Mouse (Mus musculus) lung, postnatal 10 days (tissue): ENCODE results near the gene Gm47996.
"Not testable (repeated sequence)": the region's sequence is repeated elsewhere in the genome, so short reads cannot be mapped to it uniquely, and the experiment has no call there.

Source experiments
- DNase-seq: peaks from one replicate; pipeline ENCODE4 v3.0.0; 2021

Gene Gm47996

GRCm38 (mm10) chr1:151209824-151210355, at the start of gene Gm47996:
Gene Gm47996 (plus strand): TSS chr1:151210131.
- not testable (repeated sequence) for DNase-seq

- no peak for DNase-seq
These were observed 43.9 kb upstream of the Gm47996 start for GRCm38 (mm10) chr1:151166031-151166430.

GRCm38 (mm10) chr1:151167297-151168047, 42.5 kb upstream of the Gm47996 start:
- DNase-seq: no peak

GRCm38 (mm10) chr1:151168637-151169036, 41.3 kb upstream of the Gm47996 start:
- no peak for DNase-seq

- no peak for DNase-seq
These were observed 38.1 kb upstream of the Gm47996 start for GRCm38 (mm10) chr1:151171572-151172461.

GRCm38 (mm10) chr1:151177030-151177936, 32.6 kb upstream of the Gm47996 start:
- DNase-seq: peak; percentile 11

- no peak for DNase-seq
These were observed 32.0 kb upstream of the Gm47996 start for GRCm38 (mm10) chr1:151177937-151178271.

- no peak for DNase-seq
These were observed 31.3 kb upstream of the Gm47996 start for GRCm38 (mm10) chr1:151178505-151179083.

- no peak for DNase-seq
These were observed 29.8 kb upstream of the Gm47996 start for GRCm38 (mm10) chr1:151180167-151180566.

- not testable (repeated sequence) for DNase-seq
These were observed 27.7 kb upstream of the Gm47996 start, which contains the start of gene Gm47985 for GRCm38 (mm10) chr1:151182266-151182665. Gene Gm47985 (plus strand): TSS chr1:151182537.

GRCm38 (mm10) chr1:151186186-151186585, 23.7 kb upstream of the Gm47996 start:
- DNase-seq: not testable (repeated sequence)

GRCm38 (mm10) chr1:151186879-151187424, 23.0 kb upstream of the Gm47996 start:
- not testable (repeated sequence) for DNase-seq

GRCm38 (mm10) chr1:151188469-151188868, 21.5 kb upstream of the Gm47996 start:
- DNase-seq: no peak

- DNase-seq: not testable (repeated sequence)
These were observed 17.9 kb upstream of the Gm47996 start, which contains the start of gene Gm8947 for GRCm38 (mm10) chr1:151192075-151192474. Gene Gm8947 (plus strand): TSS chr1:151192376.

- not testable (repeated sequence) for DNase-seq
These were observed 17.2 kb upstream of the Gm47996 start for GRCm38 (mm10) chr1:151192739-151193138.

GRCm38 (mm10) chr1:151195986-151196385, 13.9 kb upstream of the Gm47996 start:
- not testable (repeated sequence) for DNase-seq

GRCm38 (mm10) chr1:151196690-151197089, 13.2 kb upstream of the Gm47996 start:
- not testable (repeated sequence) for DNase-seq

- DNase-seq: not testable (repeated sequence)
These were observed 11.8 kb upstream of the Gm47996 start, which contains the start of gene Gm47995 for GRCm38 (mm10) chr1:151198120-151198519. Gene Gm47995 (plus strand): TSS chr1:151198448.

GRCm38 (mm10) chr1:151200620-151201019, 9.3 kb upstream of the Gm47996 start:
- DNase-seq: not testable (repeated sequence)

GRCm38 (mm10) chr1:151202771-151203170, 7.2 kb upstream of the Gm47996 start:
- not testable (repeated sequence) for DNase-seq

- DNase-seq: not testable (repeated sequence)
These were observed 6.1 kb upstream of the Gm47996 start, which contains the start of gene 3110040M04Rik for GRCm38 (mm10) chr1:151203818-151204217. Gene 3110040M04Rik (plus strand): TSS chr1:151204121.
